Mouse (Mus musculus): Measurements from ENCODE around the gene Prkcq. TPM values are rescaled to one million over a fixed set of nuclear protein-coding genes. Genes with fewer than 3 reads are reported as not detected.

The Prkcq gene
- total RNA-seq, 2 experiments from 2014 or later = 6.8 to 7.5 TPM

- no peak for TF ChIP-seq CTCF (IDR thresholded peaks at IDR 0.05)
- Histone ChIP-seq H3K4me3 (no peak overlapping the region), H3K27ac (no peak overlapping the region)
- intact Hi-C loops (cut with DNase I) = no loop called here
- no peak for DNase-seq (ENCODE audit: extremely low spot score in 1 of 2, low spot score in 2 of 2)
Measured at GRCm38 (mm10) chr2:11205720-11206119, 33.8 kb downstream of the Prkcq start.

- Histone ChIP-seq H3K4me3 (no peak overlapping the region), H3K27ac (no peak overlapping the region)
- no peak for TF ChIP-seq CTCF (IDR thresholded peaks at IDR 0.05)
- intact Hi-C loops (cut with DNase I) = no loop called here
- no peak for DNase-seq (ENCODE audit: extremely low spot score in 1 of 2, low spot score in 2 of 2)
Measured at GRCm38 (mm10) chr2:11208263-11208662, 36.4 kb downstream of the Prkcq start.

GRCm38 (mm10) chr2:11209335-11209734 lies 37.4 kb downstream of the Prkcq start:
- no peak for TF ChIP-seq CTCF (IDR thresholded peaks at IDR 0.05)
- Histone ChIP-seq H3K4me3 (no peak overlapping the region), H3K27ac (no peak overlapping the region)
- intact Hi-C loops (cut with DNase I) = no loop called here
- DNase-seq (ENCODE audit: extremely low spot score in 1 of 2, low spot score in 2 of 2) = no peak

- no peak overlapping the region for H3K27ac ChIP-seq
- no peak for DNase-seq (ENCODE audit: extremely low spot score in 1 of 2, low spot score in 2 of 2)
- intact Hi-C loops (cut with DNase I) = no loop called here
- no peak for TF ChIP-seq CTCF (IDR thresholded peaks at IDR 0.05)
- H3K4me3 ChIP-seq = no peak overlapping the region
Measured at GRCm38 (mm10) chr2:11210241-11210916, 38.5 kb downstream of the Prkcq start.

- no peak for TF ChIP-seq CTCF (IDR thresholded peaks at IDR 0.05)
- no peak overlapping the region for H3K27ac ChIP-seq
- intact Hi-C loops (cut with DNase I) = no loop called here
- no peak overlapping the region for H3K4me3 ChIP-seq
- DNase-seq (ENCODE audit: extremely low spot score in 1 of 2, low spot score in 2 of 2) = no peak
Measured at GRCm38 (mm10) chr2:11211961-11212562, 40.2 kb downstream of the Prkcq start.

GRCm38 (mm10) chr2:11216421-11216820 lies 44.5 kb downstream of the Prkcq start:
- Histone ChIP-seq H3K27ac (no peak overlapping the region), H3K4me3 (no peak overlapping the region)
- no peak for DNase-seq (ENCODE audit: extremely low spot score in 1 of 2, low spot score in 2 of 2)
- no peak for TF ChIP-seq CTCF (IDR thresholded peaks at IDR 0.05)
- intact Hi-C loops (cut with DNase I) = no loop called here

GRCm38 (mm10) chr2:11216847-11217246 lies 44.9 kb downstream of the Prkcq start:
- no peak for DNase-seq (ENCODE audit: extremely low spot score in 1 of 2, low spot score in 2 of 2)
- Histone ChIP-seq H3K27ac (no peak overlapping the region), H3K4me3 (no peak overlapping the region)
- intact Hi-C loops (cut with DNase I) = no loop called here
- TF ChIP-seq CTCF (IDR thresholded peaks at IDR 0.05) = no peak

- intact Hi-C loops (cut with DNase I) = no loop called here
- DNase-seq (ENCODE audit: extremely low spot score in 1 of 2, low spot score in 2 of 2) = no peak
- no peak for TF ChIP-seq CTCF (IDR thresholded peaks at IDR 0.05)
- no peak overlapping the region for H3K27ac ChIP-seq
- H3K4me3 ChIP-seq = no peak overlapping the region
Measured at GRCm38 (mm10) chr2:11218122-11218521, 46.2 kb downstream of the Prkcq start.

GRCm38 (mm10) chr2:11219262-11219661 lies 47.4 kb downstream of the Prkcq start:
- TF ChIP-seq CTCF (IDR thresholded peaks at IDR 0.05) = no peak
- no peak overlapping the region for H3K4me3 ChIP-seq
- intact Hi-C loops (cut with DNase I) = no loop called here
- DNase-seq (ENCODE audit: extremely low spot score in 1 of 2, low spot score in 2 of 2) = no peak
- H3K27ac ChIP-seq = no peak overlapping the region

- Histone ChIP-seq H3K27ac (no peak overlapping the region), H3K4me3 (no peak overlapping the region)
- intact Hi-C loops (cut with DNase I) = no loop called here
- no peak for DNase-seq (ENCODE audit: extremely low spot score in 1 of 2, low spot score in 2 of 2)
- no peak for TF ChIP-seq CTCF (IDR thresholded peaks at IDR 0.05)
Measured at GRCm38 (mm10) chr2:11224808-11225484, 53.0 kb downstream of the Prkcq start.

- Histone ChIP-seq H3K27ac (no peak overlapping the region), H3K4me3 (no peak overlapping the region)
- no peak for DNase-seq (ENCODE audit: extremely low spot score in 1 of 2, low spot score in 2 of 2)
- intact Hi-C loops (cut with DNase I) = no loop called here
- TF ChIP-seq CTCF (IDR thresholded peaks at IDR 0.05) = no peak
Measured at GRCm38 (mm10) chr2:11225485-11225876, 53.6 kb downstream of the Prkcq start.

- no peak for TF ChIP-seq CTCF (IDR thresholded peaks at IDR 0.05)
- DNase-seq (ENCODE audit: extremely low spot score in 1 of 2, low spot score in 2 of 2) = no peak
- no peak overlapping the region for H3K4me3 ChIP-seq
- H3K27ac ChIP-seq = no peak overlapping the region
- intact Hi-C loops (cut with DNase I) = no loop called here
Measured at GRCm38 (mm10) chr2:11226555-11226954, 54.6 kb downstream of the Prkcq start.

Measured in left cerebral cortex, adult 2 months (tissue).